Mouse (Mus musculus) WW6 (cell line): ENCODE measurements around the gene Ttll8.

Experiments used
- DNase-seq: peaks from one replicate; pipeline ENCODE4 v3.0.0-alpha.2; 2013; ENCODE audit warnings: low read depth, low spot score

The Ttll8 gene

DNA sequence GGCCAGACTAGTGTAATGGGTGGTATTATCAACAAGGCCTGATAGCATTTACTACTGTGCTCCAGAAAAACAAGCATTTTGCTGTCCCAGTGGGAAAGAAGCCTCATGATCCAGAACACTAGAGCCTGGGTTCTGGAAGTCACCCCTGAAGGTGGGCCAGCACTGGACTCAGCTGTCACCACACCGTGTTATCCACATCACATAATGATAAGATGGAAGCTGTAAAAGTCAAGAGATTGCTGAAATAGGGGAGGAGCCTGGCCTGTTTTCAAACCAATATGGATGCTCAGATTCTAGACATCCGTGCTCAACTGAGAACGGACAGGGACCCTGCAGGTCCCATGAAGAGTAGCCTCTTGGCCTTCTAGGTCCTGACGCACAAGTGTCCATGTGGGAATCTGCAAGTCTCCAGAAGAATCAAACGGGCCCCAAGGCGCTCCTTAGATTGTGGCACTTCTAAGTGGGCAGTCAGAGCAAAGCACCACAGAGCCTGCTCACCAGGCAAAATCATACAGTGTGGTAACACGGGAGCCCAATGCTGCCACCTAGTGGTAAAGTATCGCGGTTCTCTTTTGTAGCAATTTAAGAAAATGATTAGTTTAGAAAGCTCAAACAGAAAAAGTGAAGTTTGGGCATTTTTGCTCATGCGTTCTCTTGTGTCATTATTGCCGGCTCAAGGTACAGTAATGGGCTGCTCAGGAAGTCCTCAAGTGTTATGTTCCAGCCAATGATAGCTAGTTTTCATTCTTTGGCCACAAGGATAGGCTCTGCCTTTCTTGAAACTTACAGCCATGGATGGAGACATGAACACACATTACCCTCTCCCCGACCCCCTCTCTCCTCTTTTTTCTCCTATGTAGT is 32.9 kb downstream of the Ttll8 start:
- DNase-seq = peak; percentile 54

DNA sequence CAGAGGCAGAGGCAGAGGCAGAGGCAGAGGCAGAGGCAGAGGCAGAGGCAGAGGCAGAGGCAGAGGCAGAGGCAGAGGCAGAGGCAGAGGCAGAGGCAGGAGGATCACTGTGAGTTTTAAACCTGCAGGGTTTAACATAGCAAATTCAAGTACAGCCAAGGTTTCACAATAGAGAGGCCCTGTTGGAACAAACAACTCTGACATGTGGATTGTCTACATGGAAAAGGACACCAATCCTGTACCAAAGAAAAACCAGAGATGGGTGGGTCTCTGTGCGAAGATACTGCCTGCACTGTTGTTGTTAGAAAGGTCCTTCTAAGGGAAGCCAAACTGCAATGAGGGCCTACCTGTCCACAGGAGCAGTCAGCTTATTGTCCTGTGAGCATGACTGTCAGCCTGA is 34.2 kb downstream of the Ttll8 start:
- no peak for DNase-seq

DNA sequence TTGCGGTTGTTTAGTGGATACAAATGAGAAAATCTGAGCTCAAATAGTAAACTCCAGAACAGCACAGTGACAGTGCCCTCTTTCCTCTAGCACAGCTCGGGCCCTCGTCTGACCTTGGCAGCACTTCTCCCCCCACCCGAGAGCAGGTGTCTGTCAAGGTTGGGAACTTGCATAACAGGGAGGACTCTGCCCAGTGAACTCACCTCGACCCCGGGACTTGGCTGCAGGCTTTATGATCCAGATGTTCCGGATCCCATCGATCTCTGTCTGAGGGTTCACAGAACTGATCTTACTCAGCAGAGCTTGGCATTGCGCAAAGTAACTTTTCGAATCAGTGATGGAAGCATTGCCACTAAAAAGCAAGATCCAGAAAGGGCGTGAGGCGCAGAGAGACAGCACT is 34.9 kb downstream of the Ttll8 start:
- DNase-seq = no peak

DNA sequence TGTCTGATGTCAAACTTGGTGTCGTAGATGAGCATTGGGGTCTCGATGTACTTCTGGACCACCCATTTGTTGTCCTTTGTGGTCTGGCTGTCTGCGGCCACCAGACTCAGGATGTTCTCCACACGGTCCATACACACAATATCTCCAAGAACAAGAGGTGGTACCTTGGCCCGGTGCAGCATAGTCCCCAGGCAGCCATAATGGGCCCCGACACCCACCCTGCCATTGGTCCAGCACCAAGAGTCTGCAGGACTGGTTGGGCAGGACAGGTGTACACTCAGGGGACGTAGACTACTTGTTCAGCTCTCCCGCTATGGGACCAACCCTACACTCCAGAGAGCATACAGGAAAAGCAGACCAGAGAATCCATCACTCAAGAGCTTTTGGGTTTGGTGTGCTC is 37.1 kb downstream of the Ttll8 start:
- no peak for DNase-seq

DNA sequence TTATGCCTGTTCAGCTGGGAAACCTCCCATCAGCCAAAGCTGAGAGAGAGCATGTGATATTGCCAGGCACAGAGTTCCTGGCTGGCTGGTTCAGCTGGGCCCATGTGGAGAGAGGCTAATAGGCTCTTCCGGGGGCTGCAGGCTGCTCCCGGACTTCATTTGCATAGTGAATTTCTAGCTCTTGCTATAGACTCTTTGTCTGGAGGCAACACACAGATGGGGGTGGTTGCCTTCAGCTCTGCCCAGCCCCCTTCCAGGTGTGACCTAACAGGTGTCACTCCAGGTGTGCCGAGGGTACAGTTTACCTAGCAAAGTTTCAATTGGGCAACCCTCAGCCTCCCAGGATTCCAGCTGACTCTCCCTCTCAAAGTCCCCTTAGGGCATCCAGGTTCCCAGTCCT is 37.9 kb downstream of the Ttll8 start:
- no peak for DNase-seq

DNA sequence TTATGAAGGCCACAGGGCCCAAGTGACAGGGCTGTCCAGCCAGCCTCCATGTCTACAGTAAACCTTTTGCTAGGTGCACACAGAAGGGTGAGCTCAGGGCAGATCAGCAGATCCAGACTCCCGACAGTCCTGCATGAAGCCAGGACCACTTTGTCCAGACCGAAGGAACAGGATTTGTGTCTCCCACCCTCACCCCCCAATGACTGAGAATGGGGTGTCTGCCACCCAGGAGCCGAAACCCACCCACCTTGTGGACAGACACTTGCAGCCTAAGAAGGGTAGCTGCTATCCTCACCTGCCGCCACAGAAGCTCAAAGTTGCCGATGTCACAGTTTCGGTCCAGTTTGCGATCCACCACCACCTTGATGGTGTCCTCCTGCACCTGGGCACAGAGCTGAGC is 39.2 kb downstream of the Ttll8 start:
- no peak for DNase-seq

DNA sequence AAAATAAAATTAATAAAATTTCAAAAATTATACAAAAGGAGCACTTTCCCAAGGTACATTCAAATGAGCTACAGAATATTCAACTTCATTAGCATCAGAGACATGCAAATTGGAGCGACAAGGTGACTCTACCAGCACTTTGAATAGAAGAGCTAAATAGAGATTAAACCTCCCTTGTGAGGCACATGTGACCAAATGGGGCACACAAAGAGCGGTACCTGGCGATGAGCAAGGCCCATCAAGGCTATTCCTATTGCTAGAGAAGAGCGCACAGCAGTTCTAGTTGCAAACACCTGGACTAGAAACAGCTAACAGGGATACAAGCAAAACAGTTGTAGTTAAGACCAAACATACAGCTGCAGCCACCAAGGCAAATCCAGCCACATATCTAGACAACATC is 47.9 kb downstream of the Ttll8 start:
- no peak for DNase-seq

DNA sequence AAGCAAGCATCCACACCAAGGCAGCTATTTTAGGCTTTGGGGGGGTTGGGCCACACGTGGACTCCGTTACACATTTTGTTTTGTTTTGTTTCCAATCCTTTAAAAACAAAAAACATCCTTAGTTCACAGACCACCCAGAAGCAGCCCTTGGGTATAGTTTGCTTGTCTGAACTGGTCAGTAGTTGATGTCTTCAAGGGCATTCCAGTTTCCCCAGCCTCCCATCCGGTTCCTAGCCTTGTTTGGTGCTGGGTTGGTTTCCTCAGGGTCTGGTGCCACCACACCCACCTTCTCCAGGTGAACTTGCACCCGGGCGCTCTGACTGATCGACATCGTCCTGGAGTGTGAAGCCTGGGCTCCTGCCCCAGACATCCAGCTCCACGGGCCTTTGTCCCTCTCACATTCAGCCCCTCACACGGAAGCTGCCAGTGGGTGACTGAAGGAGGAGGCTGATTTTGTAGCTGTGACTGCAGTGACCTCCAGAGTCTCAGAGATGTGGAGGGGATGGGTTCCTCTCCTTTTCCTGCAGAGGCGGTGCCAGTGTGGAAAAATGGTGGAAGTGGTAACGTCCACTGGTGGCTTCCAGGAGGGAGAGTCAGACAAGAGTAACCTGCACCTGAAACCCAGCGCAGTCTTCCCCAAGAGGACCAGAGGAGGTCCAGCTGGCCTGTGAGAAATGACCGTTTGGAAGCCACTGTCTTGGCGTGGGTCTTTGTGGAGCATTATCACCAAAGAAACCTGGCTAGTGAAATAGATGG is 50.0 kb downstream of the Ttll8 start:
- DNase-seq = no peak

DNA sequence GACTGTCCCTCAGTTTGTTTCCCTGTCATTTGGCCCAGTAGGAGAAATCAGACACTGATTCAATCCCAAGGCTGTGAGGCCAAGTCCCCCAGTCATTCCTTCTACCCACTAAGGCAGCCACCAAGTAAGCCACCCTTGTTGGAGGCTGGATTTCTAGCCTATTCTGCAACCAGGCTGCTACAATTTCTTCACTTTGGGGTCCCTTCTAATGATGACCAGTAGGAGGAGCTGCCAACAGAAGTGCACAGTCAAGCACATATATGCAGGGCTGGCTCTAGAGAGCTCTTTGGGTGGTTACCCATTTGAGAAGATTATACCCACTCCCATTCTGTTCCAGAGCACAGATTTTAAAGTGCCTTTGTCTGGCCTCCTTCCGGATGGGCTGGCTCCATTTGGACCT is 51.1 kb downstream of the Ttll8 start:
- no peak for DNase-seq

DNA sequence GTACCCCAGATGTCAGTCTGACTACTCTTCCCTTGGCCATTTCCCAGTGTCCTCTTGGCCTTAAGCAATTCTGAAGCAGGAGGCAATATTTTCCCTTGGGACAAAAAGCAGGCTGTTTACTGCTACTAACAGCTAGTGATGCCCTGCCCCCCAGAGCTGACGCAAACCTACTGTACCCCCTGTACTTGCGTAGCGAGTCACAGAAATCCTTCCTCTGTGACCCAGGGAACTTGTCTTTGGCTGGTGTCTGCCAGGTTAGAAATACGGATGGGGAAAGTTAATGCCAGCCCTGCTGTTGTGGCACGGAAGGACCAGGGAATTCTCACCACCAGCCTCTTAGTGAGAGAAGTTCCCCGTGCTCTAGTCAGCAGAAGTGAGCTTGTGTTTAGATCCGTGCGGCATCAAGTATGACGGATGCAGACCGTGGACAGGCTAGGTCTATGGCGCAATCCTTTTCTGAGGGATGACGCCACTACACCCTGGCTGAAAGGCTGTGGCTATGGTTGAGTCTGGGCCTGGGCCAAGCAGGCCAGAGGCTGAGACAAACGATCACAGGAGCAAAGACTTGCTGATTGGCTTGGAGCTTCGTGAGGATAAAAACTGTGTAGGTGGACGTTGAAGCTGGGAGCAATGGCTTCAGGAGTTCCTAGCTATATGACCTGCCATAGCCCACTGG is 51.9 kb downstream of the Ttll8 start:
- no peak for DNase-seq

DNA sequence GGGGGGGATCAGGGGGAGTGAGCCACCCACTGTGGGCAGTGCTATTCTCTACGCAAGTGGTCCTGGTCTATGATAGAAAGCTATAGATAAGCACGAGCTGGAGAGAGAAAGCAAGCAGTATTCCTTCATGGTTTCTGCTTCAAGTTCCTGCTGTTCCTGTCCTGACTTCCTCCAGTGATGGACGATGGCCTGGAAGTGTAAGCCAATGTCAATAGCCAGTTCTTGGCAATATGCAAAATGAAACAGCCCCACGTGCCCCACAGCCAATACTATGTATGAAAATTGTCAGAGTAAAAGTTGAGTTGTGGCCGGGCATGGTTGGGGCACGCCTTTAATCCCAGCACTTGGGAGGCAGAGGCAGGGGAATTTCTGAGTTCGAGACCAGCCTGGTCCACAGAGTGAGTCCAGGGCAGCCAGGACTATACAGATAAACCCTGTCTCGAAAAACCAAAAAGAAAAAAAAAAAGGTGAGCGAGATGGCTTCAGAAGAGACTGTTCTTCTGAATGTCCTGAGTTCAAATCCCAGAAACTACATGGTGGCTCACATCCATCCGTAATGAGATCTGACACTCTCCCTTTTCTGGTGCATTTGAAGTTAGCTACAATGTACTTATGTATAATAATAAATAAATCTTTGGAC is 57.8 kb downstream of the Ttll8 start:
- no peak for DNase-seq

DNA sequence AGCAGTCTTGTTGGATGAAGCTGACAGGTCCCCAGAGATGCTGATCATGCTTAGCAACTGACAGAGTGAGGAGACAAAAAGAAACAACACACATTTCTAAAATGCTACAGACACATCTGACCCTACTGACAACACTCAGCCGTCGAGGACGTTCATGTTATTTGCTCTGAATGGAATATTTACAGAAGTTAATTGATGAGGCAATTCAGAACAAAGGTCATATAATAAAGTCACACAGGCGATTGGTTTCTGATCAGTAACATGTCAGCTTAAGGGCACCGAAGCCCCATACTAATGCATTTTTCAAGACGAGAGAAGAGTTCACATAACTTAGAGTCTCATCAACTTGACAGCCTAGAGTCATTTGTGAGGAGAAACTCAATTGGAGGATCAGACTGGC is 58.3 kb downstream of the Ttll8 start:
- no peak for DNase-seq

DNA sequence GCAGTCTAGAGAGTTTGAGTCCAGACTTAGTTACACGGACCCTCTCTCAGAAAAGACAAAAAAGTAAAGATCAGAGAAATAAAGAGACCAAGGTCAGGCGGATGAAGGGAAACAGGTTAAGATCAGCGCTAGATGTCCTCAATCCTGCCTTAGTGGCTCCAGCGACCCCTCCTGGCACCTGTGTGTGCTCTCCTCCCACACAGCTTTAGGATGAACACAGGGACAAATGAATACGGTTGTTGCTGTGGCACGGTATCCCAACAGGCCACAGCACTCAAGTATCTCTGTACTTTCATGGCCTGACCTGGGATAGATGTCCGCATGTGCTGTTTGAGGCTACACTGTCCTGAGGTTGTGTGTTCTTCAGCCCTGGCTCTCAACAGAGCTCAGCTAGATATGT is 59.1 kb downstream of the Ttll8 start:
- no peak for DNase-seq

DNA sequence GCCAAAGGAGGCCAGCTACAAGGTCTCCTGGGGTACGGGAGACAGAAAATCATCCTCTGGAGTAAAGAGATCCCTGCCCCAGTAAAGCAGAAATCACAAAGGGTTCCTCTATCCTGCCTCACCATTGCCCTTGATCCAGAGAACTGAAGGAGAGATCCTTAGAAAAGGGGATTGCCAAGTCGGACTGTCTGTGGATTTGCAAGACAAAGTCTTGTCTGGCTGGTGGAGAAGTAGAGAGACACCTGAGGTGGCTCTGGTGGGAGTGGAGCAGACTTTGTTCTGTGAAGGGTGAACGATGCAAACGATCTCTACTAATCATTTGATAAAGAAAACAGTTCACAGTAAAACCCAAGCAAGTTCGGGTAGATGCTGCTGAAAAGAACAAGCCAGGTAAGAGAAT is 61.3 kb downstream of the Ttll8 start:
- DNase-seq = no peak

DNA sequence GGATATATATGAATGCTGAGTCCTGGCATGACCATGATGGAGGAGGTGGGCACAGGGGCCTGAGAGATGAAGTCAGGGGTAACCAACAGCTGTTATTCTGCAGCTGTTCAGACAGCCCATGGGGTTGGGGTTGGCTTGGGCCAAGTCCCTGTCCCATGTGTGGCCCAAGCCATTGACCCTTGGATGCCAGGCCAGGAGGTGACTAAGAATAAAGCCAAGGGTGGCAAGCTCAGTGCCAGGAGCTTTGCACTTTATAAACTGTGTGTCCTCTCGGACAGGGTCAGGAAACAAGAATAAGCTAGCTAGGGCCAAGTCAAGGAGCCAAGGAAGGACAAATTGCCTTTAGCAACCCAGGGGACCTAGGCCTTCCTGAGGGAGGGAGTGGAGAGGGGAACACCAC is 62.0 kb downstream of the Ttll8 start:
- no peak for DNase-seq

DNA sequence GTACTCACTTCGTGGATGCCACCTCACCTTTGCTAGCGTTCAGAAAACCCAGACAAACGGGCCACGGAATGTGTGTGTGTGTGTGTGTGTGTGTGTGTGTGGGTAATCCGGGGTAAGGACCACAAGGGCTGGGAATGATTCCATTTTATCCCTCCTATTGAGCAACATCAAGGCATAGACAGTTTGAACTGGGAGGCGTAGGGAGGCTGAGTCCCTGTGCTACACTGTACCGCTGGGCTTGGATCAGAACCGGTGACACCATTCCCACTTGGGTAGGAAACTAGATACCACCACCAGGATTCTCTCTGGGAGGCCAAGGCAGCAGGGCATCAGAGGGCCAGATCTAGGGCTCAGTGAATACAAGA is 62.6 kb downstream of the Ttll8 start:
- no peak for DNase-seq

DNA sequence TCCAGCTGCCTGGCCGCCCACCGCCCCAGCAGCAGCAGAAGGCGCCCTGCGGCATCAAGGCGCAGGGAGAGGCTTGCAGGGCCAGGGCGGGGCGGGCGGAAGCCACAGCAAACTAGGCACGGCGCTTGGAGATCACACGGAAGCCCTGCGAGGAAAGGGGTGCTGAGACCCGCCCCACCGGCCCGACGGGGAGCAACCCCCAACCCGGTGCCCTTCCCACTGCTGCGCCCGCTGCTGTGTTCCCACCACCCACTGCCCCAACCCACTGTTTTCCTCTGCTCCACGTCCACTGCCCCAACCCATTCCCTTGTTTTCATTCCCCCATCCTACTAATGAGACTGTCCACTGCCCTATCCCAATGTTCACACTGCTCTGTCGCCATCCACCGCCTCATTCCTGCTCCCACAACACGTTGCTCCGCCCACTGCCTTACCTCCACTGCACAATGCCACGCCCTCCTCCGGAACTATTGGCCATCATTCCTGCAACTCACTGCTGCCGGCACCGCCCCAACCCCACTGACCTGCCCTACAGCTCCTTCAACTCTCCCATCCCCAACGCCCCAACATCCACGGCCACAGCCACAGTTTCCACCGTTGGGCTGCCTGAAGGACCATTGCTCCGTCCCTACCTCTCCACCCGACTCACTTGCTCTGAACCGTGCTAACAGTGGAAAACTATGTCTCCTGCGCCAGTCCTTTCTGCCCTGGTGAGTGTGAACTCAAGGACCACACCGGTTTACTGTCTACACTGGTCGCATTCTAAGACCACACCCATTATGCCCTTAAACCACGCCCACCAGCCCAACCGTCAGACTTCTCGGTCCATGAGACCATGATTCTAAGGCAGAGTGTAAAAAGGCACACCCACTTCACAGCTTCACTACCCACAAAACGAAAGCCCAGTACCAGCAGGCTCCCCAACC is 63.2 kb downstream of the Ttll8 start:
- peak; percentile 92 for DNase-seq

DNA sequence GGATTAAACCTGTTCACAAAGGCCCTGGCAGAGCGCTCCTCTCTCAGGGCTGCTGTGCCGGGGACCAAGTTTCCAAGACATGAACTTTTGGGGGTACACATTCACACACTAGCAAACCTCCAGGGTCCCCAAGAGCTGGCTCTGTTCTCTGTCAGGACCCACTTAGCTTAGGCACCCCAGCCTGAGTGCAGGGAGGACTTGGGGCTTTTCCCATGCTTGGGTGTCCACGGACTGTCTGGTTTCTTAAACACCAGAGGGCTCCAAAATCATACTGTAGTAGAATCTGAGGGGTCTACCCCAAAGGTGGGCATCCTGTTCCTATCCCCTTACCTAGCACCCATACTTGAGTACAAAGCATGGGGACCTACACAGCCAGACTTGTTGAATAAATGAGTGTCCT is 64.2 kb downstream of the Ttll8 start:
- no peak for DNase-seq

DNA sequence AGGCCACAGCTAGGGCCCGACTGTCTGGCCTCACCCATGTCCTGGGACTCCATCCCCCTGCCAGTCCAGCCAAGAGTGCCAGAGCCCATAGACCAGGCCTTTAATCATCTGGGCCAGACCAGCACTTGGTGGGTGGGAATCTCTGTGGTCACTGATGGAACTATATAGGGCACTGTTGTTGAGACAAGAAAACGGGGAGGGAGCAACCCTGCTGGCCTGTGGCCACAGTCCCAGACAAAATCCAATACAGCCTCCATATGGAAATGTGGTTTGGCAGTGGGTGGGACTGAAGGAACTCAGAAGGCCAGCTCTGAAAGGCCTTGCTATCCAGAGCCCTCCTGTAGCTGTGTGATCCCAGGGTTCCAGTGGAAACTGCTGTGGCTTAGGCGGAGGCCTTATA is 65.2 kb downstream of the Ttll8 start:
- no peak for DNase-seq

DNA sequence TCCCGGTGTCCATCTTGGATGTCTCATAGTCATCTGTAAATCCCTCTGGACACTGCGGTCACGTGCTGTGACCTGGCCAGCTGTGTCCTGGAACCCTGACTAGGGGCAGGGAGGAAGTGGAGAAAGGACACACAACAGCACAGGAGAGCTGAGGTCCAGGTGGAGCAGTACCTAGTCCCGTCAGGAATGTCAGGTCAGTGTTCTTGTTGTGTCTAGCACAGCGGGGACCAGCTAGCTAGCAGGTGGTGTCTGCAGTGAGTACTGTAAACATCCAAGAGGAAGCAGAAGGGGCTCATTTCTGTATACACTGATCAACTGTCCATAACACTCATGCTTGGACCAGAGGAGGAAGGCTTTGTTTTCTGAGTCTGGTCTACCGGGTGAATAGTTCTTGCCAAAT is 68.8 kb downstream of the Ttll8 start:
- no peak for DNase-seq

DNA sequence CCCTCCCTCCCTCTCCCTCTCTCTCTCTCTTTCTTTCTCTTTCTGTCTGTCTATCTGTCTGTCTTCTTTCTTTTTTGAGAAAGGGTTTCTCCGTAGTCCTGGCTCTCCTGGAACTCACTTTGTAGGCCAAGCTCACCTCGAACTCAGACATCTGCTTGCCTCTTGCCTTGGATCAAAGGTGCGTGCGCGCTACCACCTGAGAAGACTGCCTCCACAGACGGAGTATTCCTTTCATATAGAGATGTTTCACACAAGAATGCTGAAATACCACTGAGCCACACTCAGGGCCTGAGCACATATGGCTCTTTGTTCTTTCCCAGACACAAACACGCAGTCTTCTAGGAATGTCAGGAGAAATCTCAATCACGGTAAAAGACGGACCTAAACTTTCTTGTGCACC is 70.9 kb downstream of the Ttll8 start:
- no peak for DNase-seq
